Mouse (Mus musculus): Measurements from ENCODE around the gene Dgat2.

The Dgat2 gene

GRCm38 (mm10) chr7:99194511-99194910 is 12.0 kb upstream of the Dgat2 start:
- in situ Hi-C loops (cut with MboI, MseI): no loop called here

GRCm38 (mm10) chr7:99193926-99194325 is 11.4 kb upstream of the Dgat2 start:
- in situ Hi-C loops (cut with MboI, MseI): no loop called here

DNA sequence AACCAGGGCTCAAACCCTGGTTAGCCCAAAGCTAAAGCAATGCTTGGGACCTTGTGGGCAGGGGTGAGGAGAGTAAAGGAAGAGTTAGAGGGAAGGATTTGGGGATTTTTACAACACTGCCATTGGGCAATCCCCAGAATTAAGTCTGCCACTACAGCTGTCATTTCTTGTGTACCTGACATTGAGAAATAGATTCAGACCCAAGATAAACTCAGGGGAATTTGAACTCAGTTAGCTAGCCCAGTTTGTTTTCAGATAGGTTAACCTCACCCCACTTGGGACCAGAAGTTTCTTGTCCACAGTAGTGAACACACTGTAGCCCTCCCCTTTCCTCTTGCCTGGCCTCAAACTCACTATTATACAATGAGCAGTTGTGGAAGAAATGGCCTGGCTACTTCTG is 8.9 kb upstream of the Dgat2 start:
- in situ Hi-C loops (cut with MboI, MseI): no loop called here

- in situ Hi-C loops (cut with MboI, MseI): no loop called here
Observed at GRCm38 (mm10) chr7:99189885-99190284, 7.4 kb upstream of the Dgat2 start.

DNA sequence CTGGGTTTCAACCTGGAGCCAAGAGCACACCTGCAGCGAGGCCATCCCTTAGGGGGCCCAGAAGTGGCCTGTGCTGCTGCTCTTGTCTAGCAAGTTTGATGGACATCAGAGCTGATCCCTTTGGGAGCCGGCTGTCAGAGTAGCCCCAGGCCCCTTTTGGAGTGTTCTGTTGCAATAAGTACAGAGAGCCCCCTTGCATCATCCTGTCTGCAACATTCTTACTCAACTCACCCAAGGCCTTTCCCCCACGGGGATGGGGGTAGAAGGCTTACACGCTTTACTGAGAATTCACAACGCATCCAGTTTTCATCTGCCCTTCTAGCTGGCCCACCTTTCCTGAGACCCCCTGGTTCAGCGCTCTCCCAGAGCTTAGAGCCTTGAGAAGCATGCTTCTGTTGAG is 6.1 kb upstream of the Dgat2 start:
- in situ Hi-C loops (cut with MboI, MseI): no loop called here

DNA sequence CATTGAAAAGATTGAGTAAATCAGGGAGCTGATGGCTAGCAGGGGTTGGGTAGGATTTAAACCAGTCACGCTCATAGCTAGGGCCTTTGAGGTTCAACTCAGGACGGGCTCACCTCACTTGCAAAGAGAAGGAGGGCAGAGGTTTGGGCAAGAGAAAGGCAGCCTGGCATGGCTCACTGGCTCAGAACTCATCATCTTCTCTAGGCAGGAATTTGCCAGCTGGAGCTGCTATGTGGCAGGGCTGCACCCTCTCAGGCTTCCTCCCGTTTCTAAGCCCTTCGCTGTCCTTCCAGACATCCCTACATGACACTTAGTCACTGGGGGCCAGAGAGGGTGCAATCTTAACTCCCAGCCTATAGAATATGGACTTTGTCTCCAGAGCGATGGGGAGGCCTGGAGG is 4.9 kb upstream of the Dgat2 start:
- in situ Hi-C loops (cut with MboI, MseI): no loop called here

GRCm38 (mm10) chr7:99185405-99185804 is 2.9 kb upstream of the Dgat2 start:
- in situ Hi-C loops (cut with MboI, MseI): no loop called here

GRCm38 (mm10) chr7:99183751-99184150 is 1.2 kb upstream of the Dgat2 start:
- in situ Hi-C loops (cut with MboI, MseI): no loop called here

DNA sequence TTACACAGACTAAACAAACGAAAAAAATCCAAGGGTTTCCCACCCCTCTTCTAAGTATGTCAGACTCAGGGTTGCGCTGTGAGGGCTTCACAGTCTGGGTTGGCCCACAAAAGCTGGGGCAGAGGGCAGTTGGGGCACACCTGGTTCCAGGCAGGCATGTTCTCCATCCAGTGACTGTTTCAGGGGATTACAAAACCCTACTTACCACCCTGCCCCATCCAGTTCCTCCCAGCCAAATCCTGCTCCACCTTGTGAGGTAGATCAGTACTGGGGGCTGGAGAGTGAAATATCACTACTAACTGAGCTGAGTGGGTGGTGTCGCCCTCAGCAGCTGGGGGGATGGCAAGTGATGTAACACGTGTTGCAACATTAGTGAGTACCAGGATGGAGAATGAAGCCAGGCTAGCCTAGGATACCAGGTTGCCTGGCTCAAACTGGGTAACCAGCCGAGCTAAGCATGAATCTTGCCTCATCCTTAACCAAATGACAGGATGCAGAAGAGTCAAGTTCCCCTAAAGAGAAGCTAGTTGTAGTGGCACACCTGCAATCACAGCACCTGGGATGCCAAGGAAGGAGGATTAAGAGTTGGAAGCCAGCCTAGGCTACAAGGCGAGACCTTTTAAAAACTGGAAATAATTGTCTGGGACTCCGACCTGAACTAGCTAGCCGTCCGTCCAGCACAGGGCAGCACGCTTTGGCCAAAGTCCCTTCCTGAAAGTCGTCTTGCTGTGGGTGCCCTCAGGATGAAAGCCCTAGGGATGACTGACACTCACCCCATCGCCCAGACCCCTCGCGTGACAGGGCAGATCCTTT is 694 bp downstream of the Dgat2 start:
- in situ Hi-C loops (cut with MboI, MseI): no loop called here

- in situ Hi-C loops (cut with MboI, MseI): no loop called here
Observed at GRCm38 (mm10) chr7:99180162-99180561, 2.4 kb downstream of the Dgat2 start.

DNA sequence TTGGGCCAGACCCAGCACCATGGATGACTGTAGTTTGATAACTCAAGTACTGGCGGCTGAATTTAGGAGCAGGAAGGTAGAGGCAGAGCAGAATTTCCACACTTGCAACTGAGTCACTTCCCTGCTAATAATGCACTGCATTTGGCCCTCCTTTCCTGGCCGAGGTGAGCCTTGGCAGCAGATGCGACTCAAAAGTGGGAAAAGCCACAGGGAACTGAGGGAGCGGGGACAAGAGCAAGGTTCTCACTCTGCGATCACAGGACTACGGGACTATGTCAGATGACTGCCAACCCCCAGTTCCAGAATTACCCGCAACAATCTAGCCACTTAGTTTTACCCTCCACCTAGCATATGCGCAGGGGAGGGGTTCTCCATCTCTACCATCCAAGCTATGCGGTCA is 3.2 kb downstream of the Dgat2 start:
- in situ Hi-C loops (cut with MboI, MseI): no loop called here

DNA sequence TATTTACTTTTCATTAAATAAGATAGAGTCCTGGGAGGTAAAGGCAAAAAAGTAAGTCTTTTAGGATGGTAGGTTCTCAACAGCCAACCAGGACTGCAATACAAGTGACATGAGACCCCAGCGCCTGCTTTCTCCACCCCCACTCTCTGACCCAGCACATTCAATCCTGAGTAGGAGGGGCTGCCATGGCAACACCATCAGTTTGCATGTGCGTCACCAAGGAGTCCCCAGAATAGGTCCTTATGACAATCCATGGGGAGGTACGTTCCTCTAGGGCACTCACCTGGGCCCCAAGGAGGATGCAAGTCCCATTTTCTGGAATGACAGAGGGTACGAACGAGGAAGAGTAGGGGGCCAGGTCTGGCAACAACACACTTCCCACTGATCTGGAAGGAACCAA is 5.1 kb downstream of the Dgat2 start:
- in situ Hi-C loops (cut with MboI, MseI): no loop called here

DNA sequence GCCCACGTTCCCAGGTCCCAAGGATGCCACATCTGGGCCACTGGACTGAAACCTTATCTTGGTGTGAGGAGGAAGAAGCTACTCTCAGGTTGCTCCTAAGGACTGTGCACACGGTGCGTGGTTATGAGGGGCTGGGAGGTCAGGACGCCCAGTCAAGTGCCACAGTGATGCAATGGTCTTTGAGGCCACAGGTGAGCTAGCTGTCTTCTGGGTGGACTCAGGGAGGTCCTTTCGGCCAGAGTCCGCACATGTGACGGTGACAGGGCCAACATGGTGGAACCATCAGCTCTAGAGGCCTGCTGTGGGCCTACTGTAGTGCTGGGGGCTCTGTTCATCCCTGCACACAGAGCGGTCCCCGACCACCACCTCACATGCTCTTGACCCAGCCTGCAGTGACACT is 6.9 kb downstream of the Dgat2 start:
- in situ Hi-C loops (cut with MboI, MseI): no loop called here

GRCm38 (mm10) chr7:99175118-99175517 is 7.4 kb downstream of the Dgat2 start:
- in situ Hi-C loops (cut with MboI, MseI): no loop called here

- in situ Hi-C loops (cut with MboI, MseI): no loop called here
Observed at GRCm38 (mm10) chr7:99174006-99174405, 8.5 kb downstream of the Dgat2 start.

DNA sequence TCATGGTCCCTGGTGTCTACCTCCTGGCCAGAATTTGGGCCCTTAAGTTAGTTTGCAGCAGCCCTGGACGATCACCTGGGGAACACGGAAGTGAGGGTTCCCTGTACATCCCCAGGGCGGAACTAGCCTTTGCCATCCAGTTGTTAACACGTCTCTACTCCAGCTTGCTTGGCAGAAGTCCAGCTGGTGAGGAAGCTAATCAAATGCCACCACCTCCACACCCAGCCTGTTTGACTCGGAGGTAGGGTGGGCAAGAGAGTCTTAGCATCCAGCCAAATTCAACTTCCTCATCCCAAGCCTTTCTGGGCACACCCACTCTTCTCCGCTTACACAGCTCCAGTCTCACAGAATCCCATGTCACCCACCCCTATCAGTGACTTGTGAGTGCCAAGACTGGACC is 9.6 kb downstream of the Dgat2 start:
- in situ Hi-C loops (cut with MboI, MseI): no loop called here

- in situ Hi-C loops (cut with MboI, MseI): no loop called here
Observed at GRCm38 (mm10) chr7:99171730-99172463, 10.6 kb downstream of the Dgat2 start.

GRCm38 (mm10) chr7:99170519-99170918 is 12.0 kb downstream of the Dgat2 start:
- in situ Hi-C loops (cut with MboI, MseI): no loop called here

GRCm38 (mm10) chr7:99169717-99170403 is 12.7 kb downstream of the Dgat2 start:
- in situ Hi-C loops (cut with MboI, MseI): no loop called here

- in situ Hi-C loops (cut with MboI, MseI): no loop called here
Observed at GRCm38 (mm10) chr7:99168756-99169155, 13.8 kb downstream of the Dgat2 start.

- in situ Hi-C loops (cut with MboI, MseI): no loop called here
Observed at GRCm38 (mm10) chr7:99167939-99168338, 14.6 kb downstream of the Dgat2 start.

DNA sequence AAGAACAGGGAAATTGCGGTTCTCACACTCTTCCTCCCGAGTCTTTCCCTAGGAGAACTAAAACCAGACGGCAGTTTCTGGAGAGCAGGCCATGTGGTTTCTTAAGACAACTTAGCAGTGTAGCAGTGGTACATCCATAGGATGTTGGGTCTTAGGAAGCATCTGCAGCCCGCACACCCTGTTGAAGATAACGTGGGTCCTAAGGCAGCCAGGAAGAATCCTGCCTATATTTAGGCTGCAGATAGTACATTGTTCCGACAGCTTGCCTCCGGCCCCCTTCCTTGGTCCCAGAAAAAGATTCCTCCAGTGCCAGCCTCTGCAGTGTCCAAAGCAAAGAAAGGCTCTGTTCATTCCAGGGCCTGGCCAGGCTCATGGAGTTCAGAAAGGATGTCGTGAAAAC is 16.4 kb downstream of the Dgat2 start:
- in situ Hi-C loops (cut with MboI, MseI): no loop called here

All from T-helper 17 cell (primary cell).